Comparison of ENCODE assay signal across 16 mouse cellular contexts in the genomic region with DNA sequence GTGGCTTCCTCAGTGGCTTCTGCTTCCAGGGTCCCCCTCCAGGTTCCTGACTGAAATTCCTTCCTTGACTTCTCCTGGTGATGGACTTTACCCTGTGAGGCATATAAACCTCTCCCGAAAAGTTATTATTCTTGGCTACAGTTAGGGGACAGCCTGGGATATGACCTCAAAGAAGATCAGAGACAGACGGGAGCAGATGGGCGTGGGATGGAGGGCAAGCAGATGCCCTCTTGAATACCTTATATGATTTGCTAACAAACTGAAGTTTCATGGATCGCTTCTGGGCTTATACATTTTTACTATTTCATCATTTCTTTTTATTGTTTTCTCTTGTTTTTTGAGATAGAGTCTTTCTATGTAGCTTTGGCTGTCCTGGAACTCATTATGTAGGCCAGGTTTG.
"Had no signal": no experiment of that assay in that cellular context is flagged by ENCODE, and none has a peak within 500 bp of the region (broad histone marks: within the 10 kb centered on the region; RNA-seq: fewer than 3 reads in every experiment).

No protein-coding gene starts in this region.

- H3K27ac ChIP-seq: neural tube, embryonic 13.5 days; neural tube, embryonic 15.5 days; stomach, embryonic 15.5 days; stomach, postnatal 0 days had no signal

- H3K27me3 ChIP-seq: neural tube, embryonic 13.5 days; neural tube, embryonic 15.5 days; stomach, embryonic 15.5 days had no signal

- H3K9me3 ChIP-seq: neural tube, embryonic 13.5 days; neural tube, embryonic 15.5 days; stomach, embryonic 15.5 days had no signal

- H3K36me3 ChIP-seq: stomach, embryonic 15.5 days had no signal

- H3K9ac ChIP-seq: neural tube, embryonic 13.5 days; neural tube, embryonic 15.5 days; stomach, embryonic 15.5 days had no signal

- H3K4me3 ChIP-seq: neural tube, embryonic 13.5 days; neural tube, embryonic 15.5 days; stomach, embryonic 15.5 days had no signal

- H3K4me1 ChIP-seq: neural tube, embryonic 13.5 days; neural tube, embryonic 15.5 days; stomach, embryonic 15.5 days had no signal

- DNase-seq: retina, postnatal 1 day; right cerebral cortex, adult 18-20 months; right cerebral cortex, postnatal 14 days; right cerebral cortex, postnatal 25 days; right cerebral cortex, postnatal 4 days; spleen, adult 18-20 months; thymus, adult 18-20 months; thymus, adult 2 months; thymus, postnatal 14 days; thymus, postnatal 25 days; thymus, postnatal 36 days; thymus, postnatal 4 days had no signal

- H3K4me2 ChIP-seq: neural tube, embryonic 13.5 days; neural tube, embryonic 15.5 days; stomach, embryonic 15.5 days had no signal
